Mouse (Mus musculus): ENCODE measurements around the gene Csmd2.
"Not testable (repeated sequence)": the region's sequence is repeated elsewhere in the genome, so short reads cannot be mapped to it uniquely, and the experiment has no call there.

Gene Csmd2

GRCm38 (mm10) chr4:128489521-128490100 is 502.0 kb downstream of the Csmd2 start:
- no peak for DNase-seq (ENCODE audit: low read depth)

GRCm38 (mm10) chr4:128492055-128492454 is 504.4 kb downstream of the Csmd2 start:
- no peak for DNase-seq (ENCODE audit: low read depth)

GRCm38 (mm10) chr4:128499980-128500379 is 512.3 kb downstream of the Csmd2 start:
- no peak for DNase-seq (ENCODE audit: low read depth)

GRCm38 (mm10) chr4:128506878-128507277 is 519.2 kb downstream of the Csmd2 start:
- DNase-seq (ENCODE audit: low read depth), result no peak

GRCm38 (mm10) chr4:128509885-128510284 is 522.2 kb downstream of the Csmd2 start:
- DNase-seq (ENCODE audit: low read depth), result no peak

GRCm38 (mm10) chr4:128514496-128514895 is 526.8 kb downstream of the Csmd2 start:
- DNase-seq (ENCODE audit: low read depth), result no peak

GRCm38 (mm10) chr4:128521276-128521675 is 533.6 kb downstream of the Csmd2 start:
- no peak for DNase-seq (ENCODE audit: low read depth)

GRCm38 (mm10) chr4:128543378-128543777 is 555.7 kb downstream of the Csmd2 start:
- peak; percentile 44 for DNase-seq (ENCODE audit: low read depth)

GRCm38 (mm10) chr4:128543956-128544486 is 556.4 kb downstream of the Csmd2 start:
- not testable (repeated sequence) for DNase-seq (ENCODE audit: low read depth)

- DNase-seq (ENCODE audit: low read depth), result no peak
Observed at GRCm38 (mm10) chr4:128550756-128551155, 563.1 kb downstream of the Csmd2 start.

GRCm38 (mm10) chr4:128554198-128554597 is 566.5 kb downstream of the Csmd2 start:
- DNase-seq (ENCODE audit: low read depth), result no peak

GRCm38 (mm10) chr4:128560327-128560726 is 572.7 kb downstream of the Csmd2 start:
- no peak for DNase-seq (ENCODE audit: low read depth)

- peak; percentile 49 for DNase-seq (ENCODE audit: low read depth)
Observed at GRCm38 (mm10) chr4:128575811-128576210, 588.2 kb downstream of the Csmd2 start.

- DNase-seq (ENCODE audit: low read depth), result no peak
Observed at GRCm38 (mm10) chr4:128579182-128579581, 591.5 kb downstream of the Csmd2 start.

- DNase-seq (ENCODE audit: low read depth), result no peak
Observed at GRCm38 (mm10) chr4:128593286-128593685, 605.6 kb downstream of the Csmd2 start.

GRCm38 (mm10) chr4:128594062-128594461 is 606.4 kb downstream of the Csmd2 start:
- no peak for DNase-seq (ENCODE audit: low read depth)

- DNase-seq (ENCODE audit: low read depth), result no peak
Observed at GRCm38 (mm10) chr4:128597801-128598560, 610.3 kb downstream of the Csmd2 start.

GRCm38 (mm10) chr4:128606586-128606985 is 618.9 kb downstream of the Csmd2 start:
- DNase-seq (ENCODE audit: low read depth), result no peak

GRCm38 (mm10) chr4:128607661-128608060 is 620.0 kb downstream of the Csmd2 start:
- no peak for DNase-seq (ENCODE audit: low read depth)

- no peak for DNase-seq (ENCODE audit: low read depth)
Observed at GRCm38 (mm10) chr4:128609276-128609924, 621.7 kb downstream of the Csmd2 start.

- peak; percentile 99 for DNase-seq (ENCODE audit: low read depth)
Observed at GRCm38 (mm10) chr4:128609925-128610402, 622.3 kb downstream of the Csmd2 start, which contains the start of gene Zscan20. TSS of gene Zscan20 (minus strand) at chr4:128610098.

GRCm38 (mm10) chr4:128610706-128611105 is 623.0 kb downstream of the Csmd2 start:
- DNase-seq (ENCODE audit: low read depth), result peak; percentile 36

- DNase-seq (ENCODE audit: low read depth), result not testable (repeated sequence)
Observed at GRCm38 (mm10) chr4:128611726-128612125, 624.1 kb downstream of the Csmd2 start.
